Mouse (Mus musculus) embryonic facial prominence, embryonic 15.5 days (tissue): ENCODE measurements around the gene Steap4. TPM values are rescaled to one million over a fixed set of nuclear protein-coding genes. Genes with fewer than 3 reads are reported as not detected.
"Not testable (repeated sequence)": the region's sequence is repeated elsewhere in the genome, so short reads cannot be mapped to it uniquely, and the experiment has no call there.

Source experiments
- ATAC-seq: fragments of 200-750 bp; cut with Nextera tagmentation; 2 replicates; pipeline ENCODE4 v1.8.0; 2017; ENCODE audit warnings: low read depth, moderate TSS enrichment; ENCODE audit not compliant: insufficient number of reproducible peaks, low FRiP score, low TSS enrichment
- H3K27ac ChIP-seq: fragments of 300-500 bp; sonication (generic); replicated peaks from 2 replicates; pipeline ENCODE4 v1.5.1; 2015; ENCODE audit warnings: mild to moderate bottlenecking, inconsistent platforms
- H3K27me3 ChIP-seq: fragments of 300-500 bp; sonication (generic); 2 replicates; pipeline ENCODE4 v1.6.1; 2015; ENCODE audit warnings: inconsistent platforms
- H3K36me3 ChIP-seq: fragments of 300-500 bp; sonication (generic); 2 replicates; pipeline ENCODE4 v1.6.1; 2015; ENCODE audit warnings: mild to moderate bottlenecking, inconsistent platforms
- H3K4me1 ChIP-seq: fragments of 300-500 bp; sonication (generic); 2 replicates; pipeline ENCODE4 v1.6.1; 2015; ENCODE audit warnings: inconsistent platforms
- H3K4me2 ChIP-seq: fragments of 300-500 bp; sonication (generic); replicated peaks from 2 replicates; pipeline ENCODE4 v1.6.1; 2015; ENCODE audit warnings: mild to moderate bottlenecking, inconsistent platforms
- H3K4me3 ChIP-seq: fragments of 300-500 bp; sonication (generic); replicated peaks from 2 replicates; pipeline ENCODE4 v1.5.1; 2015; ENCODE audit warnings: mild to moderate bottlenecking, inconsistent platforms
- H3K9ac ChIP-seq: fragments of 300-500 bp; sonication (generic); 2 replicates; pipeline ENCODE4 v1.6.1; 2015; ENCODE audit warnings: inconsistent platforms
- H3K9me3 ChIP-seq: fragments of 300-500 bp; sonication (generic); replicated peaks from 2 replicates; pipeline ENCODE4 v1.6.1; 2016; ENCODE audit warnings: inconsistent platforms
- WGBS: fragments of 180-500 bp; shearing (Covaris S2); methylation state at CpG from one replicate; pipeline ENCODE4 v1.1.7; 2015; 5-methylcytosine and 5-hydroxymethylcytosine counted together
- polyA plus RNA-seq: library from polyadenylated mRNA; unstranded; fragments of >200 nt; fragmentation: Nextera tagmentation; extraction: Ambion mirVana; gene quantifications from 2 replicates; pipeline ENCODE4 v1.2.1, GENCODE M21; 2015

Steap4 gene
- 8.4 and 8.7 TPM in 2 replicates for polyA plus RNA-seq

DNA sequence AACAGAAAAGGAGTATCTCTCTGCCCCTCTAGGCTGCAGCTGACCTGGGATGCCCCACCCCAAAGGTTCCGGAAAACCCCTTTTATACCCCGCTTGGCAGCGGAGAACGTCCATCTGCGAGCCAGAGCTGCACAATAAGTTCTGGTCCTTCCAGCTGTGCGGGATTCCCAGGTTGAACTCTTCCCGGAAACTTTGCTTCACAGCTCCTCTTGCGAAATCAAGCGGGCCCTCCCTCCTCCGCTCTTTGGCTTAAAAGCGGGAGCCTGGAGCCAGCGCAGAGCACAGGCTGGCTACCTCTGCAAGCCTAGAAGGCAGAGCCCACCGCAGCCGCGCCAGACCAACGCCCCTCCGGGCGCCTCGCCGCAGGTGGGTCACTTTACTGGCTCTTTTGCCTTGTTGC, at the start of gene Steap4:
Gene Steap4, plus strand, starts transcription at position 282 of the 400 bp plus-strand sequence.
- Histone ChIP-seq H3K4me2 (peak within 1 kb of the TSS; percentile 65), H3K9ac (no peak within 1 kb of the TSS), H3K4me3 (peak within 1 kb of the TSS; percentile 37), H3K27me3 (no peaks in the 10 kb centered on the region), H3K36me3 (no peaks in the 10 kb centered on the region), H3K9me3 (no peaks in the 10 kb centered on the region), H3K27ac (0 out of 2 replicates have a peak within 1 kb of the TSS, but pooled peaks have one; percentile 28), H3K4me1 (peaks cover 8% of the 10 kb centered on the region)
- ATAC-seq: peak; percentile 51; the same call in 1 of the 2 replicates
- under 1% methylated on average over 20 of the region's 20 CpGs for WGBS

DNA sequence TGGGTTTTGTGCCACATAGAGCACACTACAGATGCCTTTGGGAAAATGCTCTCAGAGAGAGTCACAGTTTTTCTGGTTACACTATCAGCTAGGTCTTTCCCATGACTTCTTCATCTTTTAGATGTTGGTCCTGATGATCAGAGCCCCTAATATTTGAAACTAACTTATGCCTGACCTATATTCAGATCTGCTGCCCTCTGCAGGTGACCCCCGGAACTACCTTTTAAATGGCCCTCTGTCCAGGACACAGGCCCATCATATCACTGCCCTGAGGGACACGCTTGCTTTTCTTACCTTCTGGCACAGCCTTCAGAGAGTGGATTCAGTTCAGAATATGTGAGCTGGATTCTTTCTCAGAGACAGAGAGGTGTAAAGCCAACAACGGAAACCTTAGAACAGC, 48.3 kb upstream of the Steap4 start:
- 66% methylated on average over 3 of the region's 3 CpGs for WGBS
- Histone ChIP-seq H3K4me3 (no peak overlapping the region), H3K4me2 (no peak overlapping the region), H3K36me3 (no peaks in the 10 kb centered on the region), H3K27ac (no peak overlapping the region), H3K9me3 (no peaks in the 10 kb centered on the region), H3K4me1 (no peaks in the 10 kb centered on the region), H3K27me3 (no peaks in the 10 kb centered on the region), H3K9ac (no peak overlapping the region)
- ATAC-seq: no peak

DNA sequence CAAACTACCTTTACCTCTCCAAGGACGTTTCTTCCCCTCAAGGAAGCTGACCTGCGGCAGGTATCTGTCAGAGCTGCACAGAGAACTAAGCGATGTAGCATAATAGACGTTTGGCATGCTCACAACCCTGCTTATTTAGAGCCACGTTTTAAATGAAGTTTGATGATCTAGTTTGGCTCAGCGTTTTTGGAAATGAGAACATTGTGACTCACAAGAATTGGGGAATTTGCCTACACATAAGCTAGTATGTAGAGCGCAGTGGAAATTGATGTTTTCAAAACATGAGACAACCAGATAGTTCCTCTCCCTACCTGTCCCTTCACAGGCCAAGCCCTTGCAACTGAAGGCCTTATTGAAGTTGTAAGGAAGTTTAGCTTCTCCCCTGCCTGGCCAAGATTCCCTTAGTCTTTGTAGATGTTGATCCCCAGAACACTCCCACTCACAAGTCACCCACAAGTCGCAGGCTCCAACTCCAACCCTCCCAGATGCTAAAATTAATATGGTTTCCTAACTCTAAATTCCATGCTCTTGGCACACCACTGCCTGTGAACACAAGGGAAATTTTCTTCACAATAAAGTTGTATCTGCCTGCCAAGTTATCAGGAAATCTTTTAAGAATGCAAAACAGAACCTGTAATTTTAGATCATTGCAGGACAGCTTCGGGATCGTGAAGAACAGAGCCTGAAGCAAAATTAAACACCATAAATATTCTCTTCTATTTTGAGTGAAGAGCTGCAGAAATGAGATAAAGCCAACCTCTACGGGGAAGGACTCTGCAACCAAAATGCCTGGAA, 42.6 kb upstream of the Steap4 start:
- 0 out of 2 replicates have a peak overlapping the region, but pooled peaks have one; percentile 65 for H3K27ac ChIP-seq
- 59% methylated on average over 11 of the region's 11 CpGs for WGBS
- no peak for ATAC-seq

DNA sequence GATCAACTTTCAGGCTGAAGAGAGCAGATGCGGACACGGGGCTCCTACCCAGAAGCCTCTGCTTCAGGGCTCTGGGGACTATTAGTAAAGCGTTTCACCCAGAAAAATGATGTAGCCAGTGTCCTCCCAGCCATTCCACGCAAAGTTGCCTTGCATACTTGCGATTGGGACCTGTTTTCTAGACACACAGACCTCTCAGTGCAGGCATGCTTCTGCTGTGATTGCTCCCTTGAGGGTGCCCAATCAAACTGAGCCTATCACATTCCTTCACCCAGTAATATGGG, 42.0 kb upstream of the Steap4 start:
- no peaks in the 10 kb centered on the region for H3K9me3 ChIP-seq
- no peak overlapping the region for H3K4me2 ChIP-seq
- H3K4me1 ChIP-seq: no peaks in the 10 kb centered on the region
- WGBS: 62% methylated on average over 5 of the region's 5 CpGs
- ATAC-seq: no peak
- H3K27me3 ChIP-seq: no peaks in the 10 kb centered on the region
- no peak overlapping the region for H3K9ac ChIP-seq
- no peaks in the 10 kb centered on the region for H3K36me3 ChIP-seq
- no peak overlapping the region for H3K4me3 ChIP-seq
- H3K27ac ChIP-seq: 0 out of 2 replicates have a peak overlapping the region, but pooled peaks have one; percentile 65

More for the DNA sequence above, 42.6 kb upstream of the Steap4 start:
- Histone ChIP-seq H3K4me3 (no peak overlapping the region), H3K9ac (no peak overlapping the region), H3K27me3 (no peaks in the 10 kb centered on the region), H3K36me3 (no peaks in the 10 kb centered on the region), H3K4me2 (no peak overlapping the region), H3K9me3 (no peaks in the 10 kb centered on the region), H3K4me1 (no peaks in the 10 kb centered on the region)

DNA sequence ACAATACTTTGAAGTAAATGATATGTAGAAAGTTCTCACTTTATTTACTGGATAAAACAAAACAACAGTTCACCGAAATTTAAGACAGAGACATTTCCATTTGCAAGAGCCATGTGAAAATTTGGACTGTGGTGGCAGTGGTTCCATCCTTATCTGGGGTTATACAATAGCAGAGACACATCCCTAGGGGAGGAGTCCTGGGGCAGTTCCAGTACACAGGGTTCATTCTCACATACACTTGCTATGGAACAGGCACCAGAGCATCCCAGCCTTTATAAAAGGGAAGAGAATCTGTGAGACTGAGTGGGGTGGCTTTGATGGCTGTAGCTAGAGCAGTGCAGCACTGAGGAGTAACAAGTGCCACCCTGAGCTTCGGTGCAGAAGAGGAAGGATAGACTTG, 40.6 kb upstream of the Steap4 start:
- Histone ChIP-seq H3K4me1 (no peaks in the 10 kb centered on the region), H3K27me3 (no peaks in the 10 kb centered on the region), H3K9ac (no peak overlapping the region), H3K4me2 (no peak overlapping the region), H3K9me3 (no peaks in the 10 kb centered on the region), H3K4me3 (no peak overlapping the region), H3K27ac (no peak overlapping the region), H3K36me3 (no peaks in the 10 kb centered on the region)
- ATAC-seq: no peak
- WGBS: 90% methylated on average over 2 of the region's 2 CpGs

DNA sequence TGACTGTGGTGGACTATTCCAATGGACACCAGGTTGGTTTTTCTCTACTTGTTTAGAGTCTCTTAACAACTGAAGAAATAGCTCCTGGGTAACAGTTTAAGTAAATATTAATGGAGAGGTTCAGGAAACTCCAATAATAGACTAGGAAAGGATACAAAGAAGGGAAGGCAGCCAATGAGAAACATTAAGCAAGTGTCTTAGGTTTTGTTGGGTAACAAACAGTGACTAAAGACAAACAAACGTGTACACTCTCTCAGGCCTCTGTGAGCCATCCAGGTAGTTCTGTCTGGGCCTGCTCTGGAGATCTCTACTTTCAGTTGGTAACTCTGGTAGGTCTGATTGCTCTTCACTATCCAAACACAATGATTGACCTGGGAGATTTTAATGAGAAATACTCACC, 37.5 kb upstream of the Steap4 start:
- WGBS: 72% methylated on average over 1 of the region's 1 CpGs
- H3K36me3 ChIP-seq: no peaks in the 10 kb centered on the region
- no peak overlapping the region for H3K9ac ChIP-seq
- H3K4me3 ChIP-seq: no peak overlapping the region
- H3K9me3 ChIP-seq: no peaks in the 10 kb centered on the region
- H3K27ac ChIP-seq: no peak overlapping the region
- no peak for ATAC-seq
- H3K4me2 ChIP-seq: no peak overlapping the region
- no peaks in the 10 kb centered on the region for H3K27me3 ChIP-seq
- no peaks in the 10 kb centered on the region for H3K4me1 ChIP-seq

DNA sequence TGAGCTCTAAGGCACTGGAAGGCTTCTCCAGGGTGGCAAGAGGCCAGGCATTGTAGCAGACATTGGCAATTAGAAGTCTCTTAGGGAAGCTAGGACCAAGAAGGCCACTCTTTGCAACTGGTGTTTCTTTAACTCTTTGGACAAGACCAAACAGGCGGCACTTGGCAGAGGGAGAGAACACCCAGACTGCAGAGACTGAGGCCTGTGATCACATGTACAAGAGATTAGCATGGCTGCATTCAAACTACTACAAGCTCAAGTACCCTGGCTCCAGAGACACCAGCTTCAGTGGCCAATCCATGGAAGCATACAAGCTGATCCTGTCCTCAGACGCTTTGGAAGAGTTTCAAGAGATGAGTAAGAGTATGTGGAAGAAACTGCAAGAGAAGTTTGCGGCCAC, 36.6 kb upstream of the Steap4 start:
- Histone ChIP-seq H3K27ac (no peak overlapping the region), H3K9ac (no peak overlapping the region), H3K4me2 (no peak overlapping the region), H3K4me1 (no peaks in the 10 kb centered on the region), H3K4me3 (no peak overlapping the region), H3K9me3 (no peaks in the 10 kb centered on the region), H3K36me3 (no peaks in the 10 kb centered on the region), H3K27me3 (no peaks in the 10 kb centered on the region)
- ATAC-seq: no peak
- 73% methylated on average over 3 of the region's 3 CpGs for WGBS

DNA sequence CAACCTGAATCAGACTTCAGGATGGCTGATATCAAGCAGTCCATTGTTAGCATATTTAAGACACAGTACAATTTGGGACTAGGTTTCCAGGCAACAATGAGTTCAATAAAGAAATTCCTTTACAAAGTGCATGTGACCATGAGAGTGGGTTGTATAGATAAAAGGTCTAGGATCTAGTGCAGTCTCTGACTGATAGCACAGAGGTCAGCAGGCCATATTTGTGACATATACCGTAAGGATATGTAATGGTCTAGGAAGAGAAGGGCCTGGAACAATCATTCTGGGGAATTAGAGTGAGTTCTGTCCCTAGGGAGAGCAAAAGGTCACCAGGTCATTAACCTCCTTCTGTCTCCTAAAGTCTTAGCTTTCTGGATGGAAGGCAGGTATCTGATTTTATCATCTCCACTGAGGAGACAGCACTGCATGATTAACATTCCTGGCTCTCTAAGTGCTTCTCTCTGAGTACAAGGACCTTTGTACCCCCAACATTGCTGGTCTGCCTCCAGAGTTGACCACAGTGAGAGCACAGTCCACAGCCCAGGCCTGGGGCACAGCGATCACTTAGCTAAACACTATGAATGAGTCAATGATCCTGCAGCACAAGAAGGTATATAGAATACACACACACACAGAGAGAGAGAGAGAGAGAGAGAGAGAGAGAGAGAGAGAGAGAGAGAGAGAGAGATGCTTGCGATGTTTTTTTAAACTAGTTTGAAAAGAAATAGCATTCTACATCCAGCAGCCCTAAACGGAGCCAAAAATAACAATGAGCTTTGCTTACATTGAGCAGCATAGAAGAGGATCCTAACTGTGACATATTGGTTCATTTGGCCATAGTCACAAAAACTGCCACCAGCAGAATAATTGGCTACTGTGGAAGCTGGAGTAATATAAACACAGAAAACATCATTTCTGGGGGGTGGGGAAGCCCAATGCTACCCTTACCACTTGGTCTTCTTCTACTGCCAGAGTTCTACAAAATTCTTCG, 27.7 kb upstream of the Steap4 start:
- Histone ChIP-seq H3K27me3 (no peaks in the 10 kb centered on the region), H3K4me1 (no peaks in the 10 kb centered on the region), H3K9me3 (no peaks in the 10 kb centered on the region), H3K36me3 (no peaks in the 10 kb centered on the region), H3K27ac (no peak overlapping the region), H3K4me3 (no peak overlapping the region), H3K9ac (no peak overlapping the region), H3K4me2 (no peak overlapping the region)
- WGBS: 62% methylated on average over 5 of the region's 5 CpGs
- ATAC-seq: no peak; the same call in 1 of the 2 replicates

DNA sequence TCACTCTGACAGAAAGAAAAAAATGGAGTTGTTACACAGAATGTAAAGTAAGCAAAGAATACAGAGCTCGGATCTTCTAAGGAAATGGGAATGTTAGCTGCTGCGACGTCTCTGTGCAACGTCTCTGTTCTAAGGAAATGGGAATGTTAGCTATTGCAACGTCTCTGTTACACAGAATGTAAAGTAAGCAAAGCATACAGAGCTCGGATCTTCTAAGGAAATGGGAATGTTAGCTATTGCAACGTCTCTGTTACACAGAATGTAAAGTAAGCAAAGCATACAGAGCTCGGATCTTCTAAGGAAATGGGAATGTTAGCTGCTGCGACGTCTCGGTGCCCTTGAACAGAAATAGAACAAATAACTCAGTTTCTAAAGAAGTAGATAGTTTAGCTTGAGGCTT, 26.8 kb upstream of the Steap4 start:
- not testable (repeated sequence) for H3K27ac ChIP-seq, H3K4me1 ChIP-seq, H3K4me3 ChIP-seq, ATAC-seq, H3K9me3 ChIP-seq, H3K27me3 ChIP-seq, H3K9ac ChIP-seq, H3K4me2 ChIP-seq, H3K36me3 ChIP-seq
- WGBS: 45% methylated on average over 11 of the region's 11 CpGs

DNA sequence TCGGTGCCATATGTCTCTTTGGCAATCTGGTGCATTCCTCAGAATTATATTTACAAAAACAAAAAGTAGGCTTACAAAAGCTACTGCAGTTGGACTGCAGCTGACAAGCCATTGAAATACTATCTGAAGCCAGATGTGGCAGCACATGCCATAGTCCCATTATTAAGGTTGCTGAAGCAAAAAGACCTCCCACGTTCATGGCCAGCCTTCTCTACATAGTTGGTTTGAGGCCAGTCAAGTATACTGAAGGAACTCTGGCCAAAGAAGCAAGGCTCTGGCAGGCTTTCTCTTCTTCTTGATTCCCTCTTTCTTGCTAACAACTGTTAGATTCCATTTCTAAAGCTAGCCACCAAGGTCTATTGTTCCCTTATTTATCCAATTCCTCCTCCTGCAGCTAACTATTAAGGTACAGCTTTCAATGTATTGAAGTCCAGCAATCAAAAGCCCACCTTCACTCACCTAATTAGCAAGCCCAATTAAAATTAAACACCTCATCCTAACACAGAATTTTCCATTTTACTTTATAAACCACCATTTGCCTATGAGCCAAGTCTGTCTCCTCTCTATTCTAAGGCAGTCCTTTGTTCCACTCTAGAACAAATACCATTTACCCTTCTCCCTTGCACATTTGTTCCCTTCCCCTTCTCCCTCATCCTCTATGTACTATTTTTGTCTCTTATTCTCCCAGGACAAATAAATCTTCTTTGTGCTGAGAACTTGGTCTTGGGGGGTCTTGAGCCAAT, 26.2 kb upstream of the Steap4 start:
- Histone ChIP-seq H3K9ac (no peak overlapping the region), H3K9me3 (no peaks in the 10 kb centered on the region), H3K27me3 (no peaks in the 10 kb centered on the region), H3K4me2 (no peak overlapping the region), H3K36me3 (no peaks in the 10 kb centered on the region), H3K4me3 (no peak overlapping the region), H3K4me1 (no peaks in the 10 kb centered on the region), H3K27ac (0 out of 2 replicates have a peak overlapping the region, but pooled peaks have one; percentile 1)
- WGBS: 30% methylated on average over 2 of the region's 2 CpGs
- peak; percentile 63; the same call in 1 of the 2 replicates for ATAC-seq

DNA sequence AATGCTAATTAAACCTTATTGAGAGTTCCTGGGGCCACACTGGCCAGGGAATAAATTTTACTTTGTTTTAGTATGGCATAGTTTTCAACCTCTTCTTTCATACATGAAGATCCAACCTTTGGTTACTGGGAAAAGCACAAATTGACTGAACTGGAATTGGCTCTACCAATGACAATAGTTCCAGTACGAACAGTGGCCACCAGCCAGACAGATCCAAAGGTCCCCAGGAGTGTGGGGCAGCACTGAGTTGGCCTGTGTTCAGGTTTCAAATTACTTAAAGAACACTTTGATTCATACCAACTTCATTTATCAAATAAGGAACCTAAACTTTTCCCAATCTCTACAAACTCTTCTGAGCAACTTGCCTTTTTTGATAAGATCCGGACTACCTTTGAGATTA, 5.4 kb upstream of the Steap4 start:
- Histone ChIP-seq H3K4me3 (no peak overlapping the region), H3K9me3 (no peaks in the 10 kb centered on the region), H3K4me2 (no peak overlapping the region), H3K27ac (no peak overlapping the region), H3K36me3 (no peaks in the 10 kb centered on the region), H3K9ac (no peak overlapping the region), H3K27me3 (no peaks in the 10 kb centered on the region), H3K4me1 (no peaks in the 10 kb centered on the region; the same call in 1 of the 2 replicates)
- 83% methylated on average over 2 of the region's 2 CpGs for WGBS
- ATAC-seq: no peak
